Mouse (Mus musculus) kidney, postnatal 0 days (tissue): ENCODE measurements around the gene Sdhc. TPM values are rescaled to one million over a fixed set of nuclear protein-coding genes. Genes with fewer than 3 reads are reported as not detected.

Experiments
- ATAC-seq: fragments of 200-750 bp; cut with Nextera tagmentation; replicated peaks from 2 replicates; pipeline ENCODE4 v1.8.0; 2017; ENCODE audit warnings: low read depth, moderate number of reproducible peaks, moderate TSS enrichment, moderate library complexity; ENCODE audit not compliant: low FRiP score
- DNase-seq: peaks from one replicate; pipeline ENCODE4 v3.0.0-alpha.2; 2016; ENCODE audit warnings: low spot score
- H3K27ac ChIP-seq: fragments of 300-500 bp; sonication (generic); 2 replicates; pipeline ENCODE4 v1.5.1; 2014; ENCODE audit warnings: mild to moderate bottlenecking
- H3K27me3 ChIP-seq: fragments of 300-500 bp; sonication (generic); 2 replicates; pipeline ENCODE4 v1.6.1; 2014; ENCODE audit warnings: low read length, mixed read lengths; ENCODE audit not compliant: insufficient read depth
- H3K36me3 ChIP-seq: fragments of 300-500 bp; sonication (generic); 2 replicates; pipeline ENCODE4 v1.6.1; 2014; ENCODE audit warnings: low read length, mixed read lengths; ENCODE audit not compliant: insufficient read depth
- H3K4me1 ChIP-seq: fragments of 300-500 bp; sonication (generic); replicated peaks from 2 replicates; pipeline ENCODE4 v1.6.1; 2014; ENCODE audit warnings: antibody characterized with exemption, low read length, mixed read lengths; ENCODE audit not compliant: insufficient read depth
- H3K4me2 ChIP-seq: fragments of 300-500 bp; sonication (generic); 2 replicates; pipeline ENCODE4 v1.6.1; 2014; ENCODE audit warnings: mild to moderate bottlenecking, low read length, moderate library complexity, mixed read lengths
- H3K4me3 ChIP-seq: fragments of 300-500 bp; sonication (generic); replicated peaks from 2 replicates; pipeline ENCODE4 v1.5.1; 2014; ENCODE audit warnings: low read depth, low read length
- H3K9ac ChIP-seq: fragments of 300-500 bp; sonication (generic); 2 replicates; pipeline ENCODE4 v1.6.1; 2014; ENCODE audit warnings: low read depth, low read length
- H3K9me3 ChIP-seq: fragments of 300-500 bp; sonication (generic); replicated peaks from 2 replicates; pipeline ENCODE4 v1.6.1; 2016; ENCODE audit warnings: low read length, inconsistent platforms, mixed read lengths
- CTCF ChIP-seq: IDR thresholded peaks from 2 replicates; pipeline ENCODE4 v1.5.1; 2016; ENCODE audit warnings: antibody characterized with exemption, low read depth, mild to moderate bottlenecking, moderate library complexity
- WGBS: fragments of 180-500 bp; shearing (Covaris S2); extraction: QIAGEN DNeasy Blood & Tissue Kit; methylation state at CpG from one replicate; pipeline ENCODE4 v1.1.7; 2014; 5-methylcytosine and 5-hydroxymethylcytosine counted together
- polyA plus RNA-seq: library from polyadenylated mRNA; unstranded; fragments of >200 nt; fragmentation: Nextera tagmentation; extraction: Ambion mirVana; gene quantifications from 2 replicates; pipeline ENCODE4 v1.2.1, GENCODE M21; 2015

Sdhc gene
- polyA plus RNA-seq, 1 experiment from 2014 or later: 381 TPM

GRCm38 (mm10) chr1:171135600-171135999, 14.8 kb downstream of the Sdhc start:
- Histone ChIP-seq H3K4me2 (no peak overlapping the region), H3K36me3 (peaks cover 36% of the 10 kb centered on the region), H3K9ac (no peak overlapping the region), H3K27me3 (no peaks in the 10 kb centered on the region), H3K27ac (no peak overlapping the region), H3K4me1 (no peaks in the 10 kb centered on the region), H3K9me3 (no peaks in the 10 kb centered on the region), H3K4me3 (no peak overlapping the region)
- TF ChIP-seq CTCF: no peak
- 95% methylated on average over 2 of the region's 2 CpGs for WGBS
- DNase-seq: no peak
- no peak for ATAC-seq

DNA sequence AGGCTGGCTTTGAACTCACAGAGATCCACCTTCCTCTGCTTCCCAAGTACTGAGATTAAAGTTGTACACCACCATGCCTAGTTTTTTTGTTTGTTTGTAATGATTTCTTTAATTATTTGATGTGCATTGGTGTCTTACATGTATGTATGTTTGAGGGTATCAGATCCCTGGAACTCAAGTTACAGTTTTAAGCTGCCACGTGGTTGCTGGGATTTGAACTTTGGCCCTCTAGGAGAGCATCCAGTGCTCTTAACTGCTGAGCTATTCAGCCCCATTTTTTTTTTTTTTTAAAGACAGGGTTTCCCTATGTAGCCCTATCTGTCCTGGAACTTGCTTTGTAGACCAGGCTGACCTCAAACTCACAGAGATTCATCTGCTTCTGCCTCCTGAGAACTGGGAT, 19.4 kb downstream of the Sdhc start:
- no peaks in the 10 kb centered on the region for H3K9me3 ChIP-seq
- H3K27ac ChIP-seq: no peak overlapping the region
- no peaks in the 10 kb centered on the region for H3K4me1 ChIP-seq
- H3K9ac ChIP-seq: no peak overlapping the region
- no peak for ATAC-seq
- H3K36me3 ChIP-seq: peaks cover 29% of the 10 kb centered on the region
- no peaks in the 10 kb centered on the region for H3K27me3 ChIP-seq
- WGBS: 72% methylated on average over 1 of the region's 1 CpGs
- TF ChIP-seq CTCF: no peak
- H3K4me3 ChIP-seq: no peak overlapping the region
- H3K4me2 ChIP-seq: no peak overlapping the region
- no peak for DNase-seq

- Histone ChIP-seq H3K4me2 (no peak overlapping the region), H3K27ac (no peak overlapping the region), H3K9me3 (no peaks in the 10 kb centered on the region), H3K4me3 (no peak overlapping the region), H3K4me1 (no peaks in the 10 kb centered on the region), H3K27me3 (no peaks in the 10 kb centered on the region), H3K9ac (no peak overlapping the region), H3K36me3 (peaks cover 22% of the 10 kb centered on the region)
- TF ChIP-seq CTCF: peak; percentile 54; the same call in 1 of the 2 replicates
- DNase-seq (peak; percentile 71), ATAC-seq (peak; percentile 94)
- WGBS: 46% methylated on average over 7 of the region's 7 CpGs
These were observed 21.2 kb downstream of the Sdhc start for GRCm38 (mm10) chr1:171129251-171129650.

GRCm38 (mm10) chr1:171124398-171124797, 26.0 kb downstream of the Sdhc start:
- no peaks in the 10 kb centered on the region for H3K4me1 ChIP-seq
- H3K27ac ChIP-seq: no peak overlapping the region
- H3K27me3 ChIP-seq: no peaks in the 10 kb centered on the region
- DNase-seq: no peak
- no peak for ATAC-seq
- no peak overlapping the region for H3K9ac ChIP-seq
- H3K36me3 ChIP-seq: peaks cover 4% of the 10 kb centered on the region; the same call in 1 of the 2 replicates
- no peak for TF ChIP-seq CTCF
- no peak overlapping the region for H3K4me3 ChIP-seq
- 88% methylated on average over 5 of the region's 5 CpGs for WGBS
- no peak overlapping the region for H3K4me2 ChIP-seq
- no peaks in the 10 kb centered on the region for H3K9me3 ChIP-seq

GRCm38 (mm10) chr1:171122932-171123331, 27.5 kb downstream of the Sdhc start:
- peak; percentile 77 for ATAC-seq
- H3K4me1 ChIP-seq: no peaks in the 10 kb centered on the region
- no peak overlapping the region for H3K9ac ChIP-seq
- H3K36me3 ChIP-seq: no peaks in the 10 kb centered on the region
- no peaks in the 10 kb centered on the region for H3K27me3 ChIP-seq
- H3K9me3 ChIP-seq: no peaks in the 10 kb centered on the region
- WGBS: 31% methylated on average over 7 of the region's 7 CpGs
- DNase-seq: peak; percentile 62
- TF ChIP-seq CTCF: no peak
- H3K27ac ChIP-seq: no peak overlapping the region
- H3K4me3 ChIP-seq: no peak overlapping the region
- H3K4me2 ChIP-seq: no peak overlapping the region

DNA sequence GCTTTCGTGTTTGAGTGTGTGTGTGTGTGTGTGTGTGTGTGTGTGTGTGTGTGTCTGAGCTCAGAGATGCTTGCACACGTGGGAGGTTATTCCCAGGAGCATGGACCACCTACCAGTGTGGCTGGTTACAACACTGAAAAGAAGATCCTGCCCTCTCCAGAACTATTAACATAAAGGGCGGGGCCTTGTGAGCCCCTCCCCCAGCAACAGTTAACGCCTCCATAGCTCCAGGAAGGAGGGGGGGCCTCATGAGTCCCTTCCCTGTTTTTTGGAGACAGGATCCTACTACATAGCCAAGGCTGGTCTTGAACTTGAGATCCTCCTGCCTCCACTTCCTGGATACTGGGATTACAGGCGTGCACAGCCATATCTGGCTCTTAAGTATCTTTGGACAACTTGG, 28.6 kb downstream of the Sdhc start:
- H3K9me3 ChIP-seq: no peaks in the 10 kb centered on the region
- TF ChIP-seq CTCF: no peak
- ATAC-seq (no peak), DNase-seq (no peak)
- no peaks in the 10 kb centered on the region for H3K27me3 ChIP-seq
- no peaks in the 10 kb centered on the region for H3K36me3 ChIP-seq
- no peak overlapping the region for H3K27ac ChIP-seq
- no peaks in the 10 kb centered on the region for H3K4me1 ChIP-seq
- H3K4me2 ChIP-seq: no peak overlapping the region
- H3K4me3 ChIP-seq: no peak overlapping the region
- no peak overlapping the region for H3K9ac ChIP-seq
- WGBS: 50% methylated on average over 5 of the region's 5 CpGs

DNA sequence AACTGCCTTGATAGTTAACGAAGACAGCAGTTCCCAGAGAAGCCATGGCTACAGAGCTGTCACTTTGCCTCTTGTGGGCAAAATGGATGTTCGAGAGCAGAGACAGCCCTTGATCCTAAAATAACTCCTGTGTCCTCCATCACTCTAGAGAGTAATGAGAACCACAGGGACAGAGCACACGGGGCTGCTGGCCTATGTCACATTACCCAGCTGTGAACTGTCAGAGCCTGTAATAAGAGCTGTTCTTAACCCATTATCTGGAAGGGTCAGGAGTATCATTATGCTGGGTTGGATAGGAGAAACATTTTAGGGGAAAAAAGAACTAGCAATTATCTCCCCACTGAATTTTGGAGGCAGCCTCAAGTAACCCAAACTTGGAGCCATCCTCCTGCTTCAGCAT, 29.5 kb downstream of the Sdhc start:
- H3K4me3 ChIP-seq: no peak overlapping the region
- H3K9me3 ChIP-seq: no peaks in the 10 kb centered on the region
- WGBS: 25% methylated on average over 3 of the region's 3 CpGs
- DNase-seq: no peak
- H3K4me2 ChIP-seq: no peak overlapping the region
- H3K4me1 ChIP-seq: no peaks in the 10 kb centered on the region
- no peak for ATAC-seq
- H3K36me3 ChIP-seq: no peaks in the 10 kb centered on the region
- TF ChIP-seq CTCF: no peak
- H3K27ac ChIP-seq: no peak overlapping the region
- no peaks in the 10 kb centered on the region for H3K27me3 ChIP-seq
- H3K9ac ChIP-seq: no peak overlapping the region
